Mouse (Mus musculus): ENCODE data around the gene Tkfc.

Tkfc gene

DNA sequence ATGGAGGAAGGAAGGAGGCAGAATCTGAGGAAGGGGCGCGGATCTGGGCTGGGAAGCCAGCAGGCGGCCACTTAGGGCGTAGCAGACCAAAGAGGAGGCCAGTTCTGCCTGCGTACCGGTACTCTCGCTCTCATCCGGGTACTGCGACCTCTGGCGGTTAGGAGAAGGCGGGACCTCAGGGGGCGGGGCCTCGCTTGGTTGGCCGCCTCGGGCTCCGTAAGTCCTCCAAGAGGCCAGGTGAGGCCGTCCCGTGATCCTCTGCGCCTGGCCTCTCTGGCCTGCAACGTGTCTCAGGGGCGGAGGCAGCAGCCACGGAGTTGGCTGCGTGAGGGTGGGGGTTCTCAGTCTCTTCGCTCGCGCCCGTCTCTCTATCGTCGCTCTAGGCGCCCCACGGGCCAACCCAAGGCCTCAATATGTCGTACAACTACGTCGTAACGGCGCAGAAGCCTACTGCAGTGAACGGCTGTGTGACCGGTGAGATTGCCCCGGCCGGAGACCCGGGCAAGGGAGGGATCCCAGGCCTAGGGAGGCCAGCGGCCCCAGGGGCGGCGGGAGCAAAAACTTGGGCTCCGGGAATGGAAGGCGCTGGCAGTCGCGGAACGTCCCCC lies at the start of gene Tkfc, which contains the start of gene Ddb1:
Gene Tkfc, minus strand, starts transcription at position 362 of the 608 bp plus-strand sequence.
Gene Ddb1, plus strand, starts transcription at position 35 of the 608 bp plus-strand sequence.
- ATAC-seq (ENCODE audit: insufficient number of reproducible peaks, low FRiP score, low TSS enrichment): peak; percentile 94

GRCm38 (mm10) chr19:10648156-10648555 lies 42.7 kb upstream of the Tkfc start:
- no peak for ATAC-seq (ENCODE audit: insufficient number of reproducible peaks, low FRiP score, low TSS enrichment)

GRCm38 (mm10) chr19:10645616-10646015 lies 40.2 kb upstream of the Tkfc start:
- no peak for ATAC-seq (ENCODE audit: insufficient number of reproducible peaks, low FRiP score, low TSS enrichment)

- no peak for ATAC-seq (ENCODE audit: insufficient number of reproducible peaks, low FRiP score, low TSS enrichment)
Observed at GRCm38 (mm10) chr19:10640589-10641378, 35.3 kb upstream of the Tkfc start.

- ATAC-seq (ENCODE audit: insufficient number of reproducible peaks, low FRiP score, low TSS enrichment): no peak
Observed at GRCm38 (mm10) chr19:10640080-10640479, 34.6 kb upstream of the Tkfc start.

- ATAC-seq (ENCODE audit: insufficient number of reproducible peaks, low FRiP score, low TSS enrichment): no peak
Observed at GRCm38 (mm10) chr19:10637840-10638239, 32.4 kb upstream of the Tkfc start.

DNA sequence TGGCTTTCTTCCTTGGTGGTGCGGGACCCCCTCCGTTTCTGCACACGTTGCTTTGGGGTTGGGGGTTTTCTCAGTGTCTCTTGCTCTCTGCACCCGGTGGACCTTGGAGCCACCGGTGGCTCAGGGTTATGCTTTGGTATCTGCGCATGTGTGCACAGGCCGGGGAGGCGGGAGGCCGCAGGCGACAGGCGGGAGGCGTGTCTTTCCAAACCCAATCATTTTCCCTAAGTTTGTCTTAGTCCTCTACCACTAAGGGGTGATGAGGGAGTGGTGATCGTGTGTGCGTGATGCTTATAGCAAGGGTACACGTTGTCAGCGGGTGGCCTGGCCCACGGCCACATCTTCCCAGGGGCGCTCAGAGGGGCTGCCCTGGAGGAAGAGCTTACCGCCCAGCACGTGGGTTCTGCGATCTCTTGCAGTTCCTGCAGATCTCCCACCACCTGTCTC lies 29.4 kb upstream of the Tkfc start:
- peak; percentile 78; the same call in 1 of the 2 replicates for ATAC-seq (ENCODE audit: insufficient number of reproducible peaks, low FRiP score, low TSS enrichment)

DNA sequence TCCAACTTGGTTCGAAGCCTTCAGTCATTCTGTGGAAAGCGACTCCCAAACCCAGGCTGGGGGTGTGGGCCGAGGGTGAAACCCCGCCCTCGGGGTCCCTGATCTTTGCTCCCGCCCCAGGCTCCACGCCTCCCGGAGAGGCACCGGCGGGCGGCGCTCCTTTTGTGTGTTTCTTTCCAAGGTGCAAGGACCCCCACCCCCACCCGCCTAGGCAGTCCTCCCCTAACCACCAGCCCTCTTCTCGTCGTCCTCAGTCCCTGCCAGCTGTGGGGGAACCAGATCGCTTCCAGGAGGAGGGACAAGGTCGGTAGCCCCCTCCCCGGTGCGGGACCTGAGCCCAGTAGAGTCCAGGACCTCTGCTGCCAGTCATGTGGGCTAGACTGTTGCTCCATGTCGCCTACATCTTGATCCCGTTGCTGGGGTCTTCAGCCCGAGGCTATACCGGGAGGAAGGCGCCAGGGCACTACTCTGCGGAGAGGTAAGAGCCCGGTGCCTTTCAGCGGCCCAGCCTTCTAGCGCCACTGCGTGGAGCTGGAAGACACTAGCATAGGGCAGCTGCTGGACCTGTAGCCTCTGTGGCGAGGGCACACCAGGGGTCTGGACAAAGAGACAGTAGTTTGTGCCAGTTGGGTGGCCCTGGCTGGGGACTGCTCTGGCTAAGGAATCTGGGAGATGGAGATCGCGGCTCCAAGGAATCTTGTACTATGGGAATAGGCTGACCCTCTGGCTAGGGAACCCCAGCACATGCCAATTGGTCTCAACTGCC lies 28.8 kb upstream of the Tkfc start, which contains the start of gene Vwce:
Gene Vwce, plus strand, starts transcription at position 108 of the 766 bp plus-strand sequence.
- peak; percentile 61 for ATAC-seq (ENCODE audit: insufficient number of reproducible peaks, low FRiP score, low TSS enrichment)

- no peak for ATAC-seq (ENCODE audit: insufficient number of reproducible peaks, low FRiP score, low TSS enrichment)
Observed at GRCm38 (mm10) chr19:10608573-10609240, 3.3 kb upstream of the Tkfc start.

- ATAC-seq (ENCODE audit: insufficient number of reproducible peaks, low FRiP score, low TSS enrichment): no peak
Observed at GRCm38 (mm10) chr19:10605901-10606622, 608 bp upstream of the Tkfc start.

DNA sequence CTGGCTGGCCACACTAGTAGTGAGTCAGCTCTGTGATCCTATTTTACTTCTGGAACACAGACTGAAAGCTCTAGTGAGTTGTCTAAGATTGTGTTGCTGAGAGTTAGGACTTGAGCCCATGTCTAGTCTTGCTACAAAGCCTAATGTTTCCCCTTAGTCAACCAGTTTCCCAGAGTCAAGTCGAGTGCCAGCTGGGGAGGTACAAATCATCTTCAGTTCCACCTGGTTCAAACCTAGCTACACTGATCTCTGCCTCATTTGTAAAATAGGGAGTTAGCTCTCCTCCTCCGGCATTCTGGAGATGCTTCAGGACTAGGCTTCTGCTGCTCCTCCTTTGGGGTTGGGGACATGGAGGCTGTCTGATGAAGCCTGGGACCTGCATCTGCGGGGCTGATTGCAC lies 920 bp downstream of the Tkfc start:
- no peak for ATAC-seq (ENCODE audit: insufficient number of reproducible peaks, low FRiP score, low TSS enrichment)

DNA sequence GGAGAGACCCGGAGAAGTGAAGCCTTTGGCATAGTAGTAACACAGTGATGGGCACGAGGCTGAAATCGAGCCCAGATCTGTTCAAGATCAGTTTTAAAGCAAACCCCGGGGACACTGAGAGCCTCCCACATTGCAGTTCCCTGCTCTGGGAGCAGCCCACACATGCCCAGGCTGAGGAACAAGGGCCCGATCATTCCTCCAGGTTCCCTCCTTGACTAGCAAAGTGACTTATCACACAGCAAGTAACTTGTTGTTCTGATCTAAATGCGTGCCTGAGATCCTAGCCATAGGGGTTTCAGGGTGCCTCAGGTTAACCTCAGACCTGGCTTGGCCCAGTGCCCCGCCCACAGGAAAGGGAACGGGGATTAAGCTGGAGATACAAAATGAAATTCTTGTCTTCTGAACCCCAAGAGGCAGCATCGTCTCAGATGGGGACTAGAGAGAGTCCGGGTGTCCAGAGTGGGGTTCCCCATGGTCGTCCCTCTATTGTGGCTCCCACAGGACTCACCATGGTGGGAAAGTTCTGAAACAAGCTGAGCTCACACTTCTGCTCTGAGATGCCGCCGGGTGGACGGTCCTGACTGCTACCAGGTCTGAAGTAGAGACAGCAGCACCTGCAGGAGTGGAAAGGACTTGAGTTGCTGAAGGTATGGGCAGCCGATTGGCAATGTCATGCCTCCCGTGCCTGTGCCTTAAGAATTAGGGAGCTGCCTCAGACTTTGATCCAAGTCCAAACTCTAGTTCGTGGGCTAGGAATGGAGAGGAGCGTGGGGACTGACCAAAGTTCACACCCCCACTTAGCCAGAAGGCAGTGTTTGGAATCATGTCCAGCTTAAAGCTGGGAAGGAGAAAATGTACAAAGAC lies 1.6 kb downstream of the Tkfc start:
- no peak for ATAC-seq (ENCODE audit: insufficient number of reproducible peaks, low FRiP score, low TSS enrichment)

DNA sequence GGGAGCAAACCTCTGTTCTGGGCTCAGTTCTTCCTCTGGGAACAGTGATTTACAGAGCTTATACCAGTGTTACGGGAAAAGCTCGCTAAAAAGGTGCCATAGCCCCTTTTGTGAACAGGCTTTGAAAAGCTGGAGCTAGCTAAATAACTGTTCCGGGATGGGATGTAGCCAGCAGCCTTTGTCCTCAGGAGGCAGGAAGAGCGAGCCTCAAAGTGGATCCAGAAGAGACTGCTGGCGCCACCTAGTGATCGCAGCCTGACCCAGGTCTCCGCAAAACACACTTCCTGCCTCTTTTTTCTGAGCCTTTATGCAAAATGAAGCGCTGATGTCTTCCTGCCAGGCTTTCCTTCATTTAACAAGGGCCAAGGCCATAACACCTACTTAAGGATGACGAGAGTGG lies 2.7 kb downstream of the Tkfc start:
- ATAC-seq (ENCODE audit: insufficient number of reproducible peaks, low FRiP score, low TSS enrichment): peak; percentile 65

DNA sequence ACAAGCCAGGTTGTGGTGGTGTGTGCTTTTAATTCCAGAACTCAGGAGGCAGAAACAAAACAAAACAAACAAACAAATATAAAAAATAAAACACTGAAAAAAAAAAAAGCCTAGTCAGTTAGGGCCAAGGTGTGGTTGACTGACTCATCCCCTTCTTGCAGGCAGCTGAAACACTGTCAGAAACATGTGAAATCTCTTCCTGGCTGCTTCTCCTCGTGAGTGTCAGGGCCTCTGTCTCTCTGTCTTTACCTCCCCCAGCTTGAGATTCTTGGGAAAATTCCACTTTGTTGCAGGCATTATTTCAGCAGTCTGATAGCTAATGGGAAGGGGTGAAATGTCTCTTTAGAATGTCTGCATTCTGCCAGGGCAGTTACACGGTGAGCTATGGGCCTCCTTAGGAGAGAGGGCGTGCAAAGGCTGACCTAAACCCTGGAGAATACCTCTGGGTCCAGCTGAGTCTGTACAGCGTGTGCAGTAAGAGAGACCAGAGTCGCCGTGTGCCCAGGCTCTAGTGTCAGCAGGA lies 3.1 kb downstream of the Tkfc start:
- no peak for ATAC-seq (ENCODE audit: insufficient number of reproducible peaks, low FRiP score, low TSS enrichment)

DNA sequence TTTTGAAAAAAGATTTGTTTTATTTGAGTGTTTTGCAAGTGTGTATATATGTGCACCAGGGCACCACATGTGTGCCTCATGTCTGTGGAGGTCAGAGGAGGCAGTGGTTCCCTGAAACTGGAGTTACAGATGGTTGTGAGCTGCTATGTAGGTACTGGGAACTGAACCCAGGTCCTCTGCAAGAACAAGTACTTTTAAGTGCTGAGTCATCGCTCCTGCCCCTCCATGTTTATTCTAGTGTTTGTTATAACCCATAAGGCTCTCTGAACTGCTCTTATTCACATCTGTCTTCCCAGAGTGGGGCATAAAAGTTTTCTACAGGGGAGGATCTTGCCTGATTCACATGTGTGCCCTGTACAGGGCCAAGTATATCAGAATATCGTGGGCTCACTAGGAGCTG lies 5.8 kb downstream of the Tkfc start:
- no peak for ATAC-seq (ENCODE audit: insufficient number of reproducible peaks, low FRiP score, low TSS enrichment)

- ATAC-seq (ENCODE audit: insufficient number of reproducible peaks, low FRiP score, low TSS enrichment): no peak
Observed at GRCm38 (mm10) chr19:10598188-10598587, 7.3 kb downstream of the Tkfc start.

DNA sequence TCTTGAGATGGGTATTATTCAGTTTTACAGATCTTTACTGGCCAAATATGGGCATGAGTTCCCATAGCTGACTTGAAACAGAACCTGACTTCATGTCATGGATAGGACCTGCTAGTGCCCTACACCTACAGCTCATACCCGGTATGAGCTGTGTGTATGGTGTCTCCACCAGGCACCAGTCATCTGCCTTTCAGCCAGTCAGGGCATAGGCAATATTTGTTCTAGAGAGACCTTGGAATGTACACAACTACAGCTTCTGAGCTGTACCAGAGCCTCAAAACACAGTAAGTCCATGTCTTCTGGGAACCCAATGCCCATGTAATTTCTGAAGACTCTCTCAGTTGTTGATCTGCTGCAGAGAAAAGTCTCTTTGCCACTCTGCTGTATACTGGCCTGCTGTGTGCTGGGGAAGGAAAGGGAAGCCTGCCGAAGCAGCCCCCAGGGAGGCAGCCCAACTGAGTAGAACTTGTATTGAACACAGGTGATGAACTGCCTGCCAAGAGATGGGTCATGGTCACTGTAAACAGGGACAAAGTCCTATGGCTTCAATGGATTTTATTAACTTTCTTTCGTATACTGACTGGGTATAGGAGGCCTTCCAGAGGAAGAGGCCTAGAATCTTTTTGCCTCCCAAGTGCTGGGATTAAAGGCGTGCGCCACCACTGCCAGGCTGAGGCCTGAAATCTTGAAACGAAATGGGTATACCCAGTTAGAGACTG lies 13.6 kb downstream of the Tkfc start:
- no peak for ATAC-seq (ENCODE audit: insufficient number of reproducible peaks, low FRiP score, low TSS enrichment)

- no peak for ATAC-seq (ENCODE audit: insufficient number of reproducible peaks, low FRiP score, low TSS enrichment)
Observed at GRCm38 (mm10) chr19:10590301-10590700, 15.2 kb downstream of the Tkfc start.

Data from cerebellum, adult (tissue).